Mouse (Mus musculus): ENCODE data around the gene Slc43a2. TPM values are rescaled to one million over a fixed set of nuclear protein-coding genes. Genes with fewer than 3 reads are reported as not detected.

The Slc43a2 gene
- total RNA-seq, 2 experiments from 2014 or later = 56.7 to 57.0 TPM

- intact Hi-C loops (cut with DNase I) = loop anchor here (10.0 kb wide), 2 partner anchors 166 to 386 kb away; no protein-coding TSS in a partner anchor
- no peak for TF ChIP-seq CTCF (IDR thresholded peaks at IDR 0.05)
- DNase-seq (ENCODE audit: extremely low spot score in 1 of 2, low spot score in 2 of 2) = no peak
- no peak overlapping the region for H3K4me3 ChIP-seq
- no peak overlapping the region for H3K27ac ChIP-seq
Measured at GRCm38 (mm10) chr11:75570375-75571125, 39.1 kb downstream of the Slc43a2 start.

GRCm38 (mm10) chr11:75571126-75571990, 39.9 kb downstream of the Slc43a2 start:
- H3K27ac ChIP-seq = peak overlapping the region; percentile 40
- no peak for DNase-seq (ENCODE audit: extremely low spot score in 1 of 2, low spot score in 2 of 2)
- H3K4me3 ChIP-seq = no peak overlapping the region
- TF ChIP-seq CTCF (IDR thresholded peaks at IDR 0.05) = no peak
- intact Hi-C loops (cut with DNase I) = loop anchor here (10.0 kb wide), 2 partner anchors 167 to 387 kb away; no protein-coding TSS in a partner anchor

- H3K4me3 ChIP-seq = no peak overlapping the region
- no peak for TF ChIP-seq CTCF (IDR thresholded peaks at IDR 0.05)
- peak in 1 of 2 experiments; percentile 44 for DNase-seq (ENCODE audit: extremely low spot score in 1 of 2, low spot score in 2 of 2)
- peak overlapping the region; percentile 78 for H3K27ac ChIP-seq
- intact Hi-C loops (cut with DNase I) = loop anchor here (10.0 kb wide), 2 partner anchors 168 to 388 kb away; no protein-coding TSS in a partner anchor
Measured at GRCm38 (mm10) chr11:75572301-75572791, 40.9 kb downstream of the Slc43a2 start.

GRCm38 (mm10) chr11:75572854-75573650, 41.6 kb downstream of the Slc43a2 start:
- H3K27ac ChIP-seq = peak overlapping the region; percentile 78
- TF ChIP-seq CTCF (IDR thresholded peaks at IDR 0.05) = peak; percentile 98
- intact Hi-C loops (cut with DNase I) = loop anchor here (1.0 to 10.0 kb wide), 3 partner anchors 43 to 388 kb away; no protein-coding TSS in a partner anchor

GRCm38 (mm10) chr11:75574378-75575123, 43.1 kb downstream of the Slc43a2 start:
- no peak overlapping the region for H3K27ac ChIP-seq
- no peak overlapping the region for H3K4me3 ChIP-seq
- intact Hi-C loops (cut with DNase I) = loop anchor here (10.0 kb wide), 2 partner anchors 170 to 390 kb away; no protein-coding TSS in a partner anchor
- TF ChIP-seq CTCF (IDR thresholded peaks at IDR 0.05) = no peak
- DNase-seq (ENCODE audit: extremely low spot score in 1 of 2, low spot score in 2 of 2) = no peak

More at GRCm38 (mm10) chr11:75572854-75573650, 41.6 kb downstream of the Slc43a2 start:
- DNase-seq (ENCODE audit: extremely low spot score in 1 of 2, low spot score in 2 of 2) = peak; percentile 89 to 90
- no peak overlapping the region for H3K4me3 ChIP-seq

- no peak for DNase-seq (ENCODE audit: extremely low spot score in 1 of 2, low spot score in 2 of 2)
- intact Hi-C loops (cut with DNase I) = loop anchor here (10.0 kb wide), 2 partner anchors 171 to 391 kb away; no protein-coding TSS in a partner anchor
- no peak overlapping the region for H3K4me3 ChIP-seq
- no peak for TF ChIP-seq CTCF (IDR thresholded peaks at IDR 0.05)
- no peak overlapping the region for H3K27ac ChIP-seq
Measured at GRCm38 (mm10) chr11:75575560-75576123, 44.1 kb downstream of the Slc43a2 start.

- no peak overlapping the region for H3K4me3 ChIP-seq
- H3K27ac ChIP-seq = no peak overlapping the region
- no peak for TF ChIP-seq CTCF (IDR thresholded peaks at IDR 0.05)
- no peak for DNase-seq (ENCODE audit: extremely low spot score in 1 of 2, low spot score in 2 of 2)
- intact Hi-C loops (cut with DNase I) = loop anchor here (10.0 kb wide), 2 partner anchors 174 to 394 kb away; no protein-coding TSS in a partner anchor
Measured at GRCm38 (mm10) chr11:75578609-75579008, 47.1 kb downstream of the Slc43a2 start.

- TF ChIP-seq CTCF (IDR thresholded peaks at IDR 0.05) = no peak
- Histone ChIP-seq H3K4me3 (no peak overlapping the region), H3K27ac (no peak overlapping the region)
- no peak for DNase-seq (ENCODE audit: extremely low spot score in 1 of 2, low spot score in 2 of 2)
- intact Hi-C loops (cut with DNase I) = no loop called here
Measured at GRCm38 (mm10) chr11:75581495-75582149, 50.1 kb downstream of the Slc43a2 start.

GRCm38 (mm10) chr11:75583521-75583920, 52.0 kb downstream of the Slc43a2 start:
- Histone ChIP-seq H3K4me3 (no peak overlapping the region), H3K27ac (no peak overlapping the region)
- DNase-seq (ENCODE audit: extremely low spot score in 1 of 2, low spot score in 2 of 2) = no peak
- TF ChIP-seq CTCF (IDR thresholded peaks at IDR 0.05) = no peak
- intact Hi-C loops (cut with DNase I) = no loop called here

All from left cerebral cortex, adult 2 months (tissue).